Mouse (Mus musculus) ovary, postnatal 14 days (tissue): ENCODE measurements around the gene Tnr.

Experiments
- DNase-seq: peaks from one replicate; pipeline ENCODE4 v3.0.0; 2022; ENCODE audit warnings: low spot score

Gene Tnr

GRCm38 (mm10) chr1:159800366-159800765 is 276.8 kb downstream of the Tnr start:
- DNase-seq: no peak

GRCm38 (mm10) chr1:159801753-159802152 is 278.2 kb downstream of the Tnr start:
- no peak for DNase-seq

- DNase-seq: no peak
Observed at GRCm38 (mm10) chr1:159803711-159804110, 280.1 kb downstream of the Tnr start.

GRCm38 (mm10) chr1:159809493-159809892 is 285.9 kb downstream of the Tnr start:
- DNase-seq: no peak

GRCm38 (mm10) chr1:159811805-159812204 is 288.2 kb downstream of the Tnr start:
- DNase-seq: no peak

GRCm38 (mm10) chr1:159812820-159813411 is 289.3 kb downstream of the Tnr start:
- no peak for DNase-seq

GRCm38 (mm10) chr1:159814348-159814747 is 290.8 kb downstream of the Tnr start:
- no peak for DNase-seq

GRCm38 (mm10) chr1:159816614-159817371 is 293.2 kb downstream of the Tnr start:
- no peak for DNase-seq

GRCm38 (mm10) chr1:159819511-159819910 is 295.9 kb downstream of the Tnr start:
- DNase-seq: no peak

- no peak for DNase-seq
Observed at GRCm38 (mm10) chr1:159822416-159822815, 298.8 kb downstream of the Tnr start.

GRCm38 (mm10) chr1:159828531-159828930 is 305.0 kb downstream of the Tnr start:
- no peak for DNase-seq

GRCm38 (mm10) chr1:159833165-159833564 is 309.6 kb downstream of the Tnr start:
- DNase-seq: no peak

GRCm38 (mm10) chr1:159833646-159834338 is 310.2 kb downstream of the Tnr start:
- no peak for DNase-seq

- no peak for DNase-seq
Observed at GRCm38 (mm10) chr1:159835126-159835525, 311.6 kb downstream of the Tnr start.

- no peak for DNase-seq
Observed at GRCm38 (mm10) chr1:159840337-159840736, 316.8 kb downstream of the Tnr start.

- DNase-seq: no peak
Observed at GRCm38 (mm10) chr1:159842876-159843275, 319.3 kb downstream of the Tnr start.

- no peak for DNase-seq
Observed at GRCm38 (mm10) chr1:159852088-159852487, 328.5 kb downstream of the Tnr start.

GRCm38 (mm10) chr1:159854261-159854660 is 330.7 kb downstream of the Tnr start:
- no peak for DNase-seq

GRCm38 (mm10) chr1:159861782-159862474 is 338.4 kb downstream of the Tnr start:
- no peak for DNase-seq

GRCm38 (mm10) chr1:159865696-159866095 is 342.1 kb downstream of the Tnr start:
- DNase-seq: no peak

- no peak for DNase-seq
Observed at GRCm38 (mm10) chr1:159869619-159870441, 346.3 kb downstream of the Tnr start.

- no peak for DNase-seq
Observed at GRCm38 (mm10) chr1:159872866-159873265, 349.3 kb downstream of the Tnr start.
